Mouse (Mus musculus): ENCODE results near the gene Myzap.
"Not testable (repeated sequence)": the region's sequence is repeated elsewhere in the genome, so short reads cannot be mapped to it uniquely, and the experiment has no call there.

Myzap gene

DNA sequence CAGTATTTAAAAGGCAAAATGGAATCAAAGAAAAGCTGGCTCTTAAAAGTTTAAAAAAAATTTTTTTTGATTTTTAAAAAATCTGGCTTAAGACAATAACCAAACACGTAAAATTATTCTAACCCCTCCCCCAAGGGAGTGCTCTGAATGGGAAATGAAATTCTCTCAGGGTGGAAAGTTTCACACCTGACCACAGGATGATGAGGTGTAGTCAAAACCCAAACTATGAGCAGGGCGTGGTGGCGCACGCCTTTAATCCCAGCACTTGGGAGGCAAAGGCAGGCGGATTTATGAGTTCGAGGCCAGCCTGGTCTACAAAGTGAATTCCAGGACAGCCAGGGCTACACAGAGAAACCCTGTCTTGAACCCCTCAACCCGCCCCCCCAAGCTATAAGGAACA, 108.3 kb downstream of the Myzap start:
- not testable (repeated sequence) for DNase-seq (ENCODE audit: low read depth, low spot score)

DNA sequence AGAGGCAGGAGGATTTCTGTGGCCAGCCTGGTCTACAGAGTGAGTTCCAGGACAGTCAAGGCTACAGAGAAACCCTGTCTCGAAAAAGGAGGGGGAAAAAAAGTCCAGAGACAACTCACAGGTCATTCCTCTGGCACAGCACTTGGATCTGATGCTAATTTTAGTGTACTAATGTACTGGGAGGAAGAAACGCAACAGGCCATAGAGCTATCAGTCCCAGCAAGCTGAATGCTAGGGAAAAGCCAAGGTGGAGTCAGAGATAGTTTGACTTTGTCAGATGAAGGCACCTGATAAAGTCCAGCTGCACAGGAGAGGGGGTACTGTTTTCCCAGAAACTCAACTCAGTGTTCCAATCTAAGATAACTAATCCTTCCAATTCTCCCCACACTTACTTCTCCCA, 111.9 kb downstream of the Myzap start:
- no peak for DNase-seq (ENCODE audit: low read depth, low spot score)

- DNase-seq (ENCODE audit: low read depth, low spot score) = no peak
These were observed 112.7 kb downstream of the Myzap start for GRCm38 (mm10) chr9:71479413-71479812.

DNA sequence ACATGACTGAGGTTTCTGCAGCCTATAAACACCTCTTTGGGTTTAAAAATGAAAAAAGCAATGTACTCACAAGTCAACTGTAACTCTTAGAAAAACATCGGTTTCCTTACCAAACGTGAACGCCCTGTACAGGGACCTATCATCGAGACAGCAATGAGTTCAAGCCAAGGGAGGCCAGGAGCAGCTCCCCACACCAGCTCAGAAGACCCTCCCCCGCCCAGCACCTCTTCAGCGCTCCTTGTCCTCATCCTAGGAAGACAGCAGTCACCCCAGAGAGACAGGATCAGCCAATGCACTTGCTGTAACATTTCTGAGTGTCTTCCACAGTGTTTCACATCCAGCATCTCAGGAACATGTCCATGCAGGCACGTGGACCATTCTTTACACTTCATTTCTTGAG, 113.6 kb downstream of the Myzap start:
- no peak for DNase-seq (ENCODE audit: low read depth, low spot score)

DNA sequence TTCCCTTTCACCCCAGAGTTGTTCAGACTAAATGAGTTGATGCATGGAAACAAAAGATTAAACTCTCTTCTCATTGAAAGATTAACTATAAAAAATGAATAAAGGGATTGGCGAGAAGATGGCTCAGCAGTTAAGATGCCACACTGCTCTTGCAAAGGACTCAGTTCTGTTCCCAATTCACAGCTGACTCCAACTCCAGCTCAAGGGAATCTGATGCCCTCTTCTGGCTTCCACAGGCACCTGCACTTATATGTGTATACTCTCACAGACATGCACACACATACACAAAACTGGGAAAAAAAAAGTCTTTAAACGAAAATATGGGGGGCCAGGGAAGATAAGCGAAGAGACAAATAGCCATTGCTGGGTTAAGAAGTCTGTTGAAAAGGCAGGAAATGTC, 115.6 kb downstream of the Myzap start:
- no peak for DNase-seq (ENCODE audit: low read depth, low spot score)

DNA sequence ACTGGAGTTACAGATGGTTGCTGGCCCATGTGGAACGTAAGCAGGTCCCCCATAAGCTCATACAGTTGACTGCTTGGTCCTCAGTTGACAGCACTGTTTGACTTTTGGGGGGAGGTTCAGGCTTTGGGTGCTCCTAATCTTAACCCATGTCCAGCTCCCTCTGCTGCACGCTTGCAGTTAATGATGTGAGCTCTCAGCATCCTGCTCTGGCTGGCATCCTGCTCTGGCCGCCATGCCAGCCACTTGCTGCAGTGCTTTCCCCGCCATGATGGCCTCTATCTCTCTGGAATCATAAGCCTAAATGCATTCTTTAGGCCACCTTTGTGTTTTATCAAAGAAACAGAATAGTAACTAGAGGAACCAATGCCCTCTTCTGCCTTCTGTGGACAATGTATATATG, 116.6 kb downstream of the Myzap start:
- DNase-seq (ENCODE audit: low read depth, low spot score) = no peak

DNA sequence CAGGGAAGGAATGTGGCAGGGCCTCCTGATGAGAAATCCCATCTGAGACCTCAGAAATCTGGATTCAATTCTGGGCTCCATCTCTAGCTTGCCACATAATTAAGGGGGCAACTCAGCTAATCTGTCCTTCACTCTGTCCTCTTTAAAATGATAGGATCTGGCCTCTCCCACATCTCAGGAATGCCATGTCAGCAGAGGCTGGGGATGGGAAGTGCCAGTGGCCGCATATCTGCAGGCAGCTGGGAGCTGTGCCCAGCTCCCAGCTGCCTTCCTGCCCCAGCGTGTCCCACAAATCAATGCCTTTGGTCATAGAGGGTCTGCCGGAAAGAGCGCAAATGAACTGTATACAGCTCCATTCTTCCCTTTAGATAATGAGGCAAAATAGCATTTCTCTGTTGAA, 124.7 kb downstream of the Myzap start:
- no peak for DNase-seq (ENCODE audit: low read depth, low spot score)

GRCm38 (mm10) chr9:71466111-71466510, 126.0 kb downstream of the Myzap start:
- DNase-seq (ENCODE audit: low read depth, low spot score) = peak; percentile 31

GRCm38 (mm10) chr9:71463072-71463667, 129.0 kb downstream of the Myzap start:
- DNase-seq (ENCODE audit: low read depth, low spot score) = no peak

DNA sequence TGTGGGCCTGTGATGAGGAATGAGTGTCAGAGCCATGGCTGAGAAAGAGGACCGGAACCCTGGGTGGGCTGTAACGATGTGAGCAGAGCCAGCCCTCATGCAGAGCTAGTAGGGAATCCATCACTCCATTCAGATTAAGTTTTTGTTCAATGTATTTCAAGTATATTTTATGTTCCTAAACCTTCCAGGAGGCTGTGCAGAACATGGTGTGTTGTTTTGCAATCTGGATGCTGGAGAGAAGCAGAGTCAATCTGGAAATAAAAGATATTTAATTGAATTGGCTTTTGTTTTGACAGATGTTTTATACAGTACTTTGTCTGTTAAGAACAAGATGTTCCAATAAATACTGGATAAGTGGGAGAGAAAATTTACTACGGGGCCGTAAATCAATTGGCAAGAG, 135.4 kb downstream of the Myzap start:
- DNase-seq (ENCODE audit: low read depth, low spot score) = no peak

All from brain, adult 2 months (tissue).